Mouse (Mus musculus): ENCODE results near the gene Olfr1080.
"Not testable (repeated sequence)": the region's sequence is repeated elsewhere in the genome, so short reads cannot be mapped to it uniquely, and the experiment has no call there.

Olfr1080 gene

DNA sequence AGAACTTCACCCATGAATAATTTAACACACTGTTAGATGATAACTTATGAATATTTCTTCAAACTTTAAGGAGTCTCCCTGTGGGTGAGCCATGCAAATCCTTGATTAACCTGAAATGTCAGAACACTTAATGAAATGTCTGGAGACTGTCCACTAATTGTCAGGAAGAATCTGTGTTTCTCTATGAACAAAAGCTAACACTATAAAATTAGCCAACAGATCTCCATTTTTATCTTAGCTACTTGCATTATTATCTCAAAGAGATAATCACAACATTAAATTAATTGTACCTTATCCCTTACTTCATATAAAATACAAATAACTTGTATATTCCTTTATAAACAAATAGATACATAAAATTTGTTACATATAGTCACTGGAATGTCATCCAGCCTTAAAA lies at the start of gene Olfr1080:
Olfr1080 (minus strand) TSS at position 101 of the 400 bp plus-strand sequence.
- DNase-seq = not testable (repeated sequence)

GRCm38 (mm10) chr2:86598866-86599265 lies 40.8 kb upstream of the Olfr1080 start, which contains the start of gene Olfr1082:
TSS of gene Olfr1082 (minus strand) at chr2:86598966.
- DNase-seq = not testable (repeated sequence)

GRCm38 (mm10) chr2:86542380-86542779 lies 15.7 kb downstream of the Olfr1080 start, which contains the start of gene Olfr1079:
TSS of gene Olfr1079 (minus strand) at chr2:86542480.
- DNase-seq = no peak

GRCm38 (mm10) chr2:86530991-86531390 lies 27.0 kb downstream of the Olfr1080 start:
- no peak for DNase-seq

- DNase-seq = no peak
Observed at GRCm38 (mm10) chr2:86508161-86508560, 49.9 kb downstream of the Olfr1080 start, which contains the start of gene Olfr1076. TSS of gene Olfr1076 (plus strand) at chr2:86508461.

Measured in lung, postnatal 10 days (tissue).